Mouse (Mus musculus) cortical plate, adult 2 months (tissue): ENCODE results near the gene Foxe1.

Experiments
- CTCF ChIP-seq: fragments of 200-500 bp; IDR thresholded peaks from 2 replicates; pipeline ENCODE4 v1.5.1; 2011; ENCODE audit warnings: mild to moderate bottlenecking, control low read depth, low read length; ENCODE audit not compliant: insufficient read depth; ENCODE audit errors: extremely low read depth
- POLR2A ChIP-seq: fragments of 200-500 bp; IDR thresholded peaks from 2 replicates; pipeline ENCODE4 v1.6.1; 2011; ENCODE audit warnings: mild to moderate bottlenecking, low read length, control low read depth; ENCODE audit not compliant: insufficient read depth; ENCODE audit errors: extremely low read depth

GRCm38 (mm10) chr4:46345773-46346100 lies 2.3 kb downstream of the Foxe1 start:
- TF ChIP-seq POLR2A (no peak), CTCF (no peak)
